Mouse (Mus musculus) neural tube, embryonic 13.5 days (tissue): ENCODE results near the gene Ccdc62. TPM values are rescaled to one million over a fixed set of nuclear protein-coding genes. Genes with fewer than 3 reads are reported as not detected.

Source experiments
- ATAC-seq: fragments of 200-750 bp; cut with Nextera tagmentation; 2 replicates; pipeline ENCODE4 v1.8.0; 2017; ENCODE audit warnings: low read depth, mild to moderate bottlenecking, moderate TSS enrichment, moderate library complexity
- H3K27ac ChIP-seq: fragments of 300-500 bp; sonication (generic); replicated peaks from 2 replicates; pipeline ENCODE4 v1.5.1; 2015; ENCODE audit warnings: moderate library complexity, mild to moderate bottlenecking, inconsistent platforms
- H3K27me3 ChIP-seq: fragments of 300-500 bp; sonication (generic); 2 replicates; pipeline ENCODE4 v1.6.1; 2015; ENCODE audit warnings: mild to moderate bottlenecking, inconsistent platforms
- H3K36me3 ChIP-seq: fragments of 300-500 bp; sonication (generic); 2 replicates; pipeline ENCODE4 v1.6.1; 2015; ENCODE audit warnings: mild to moderate bottlenecking, inconsistent platforms
- H3K4me1 ChIP-seq: fragments of 300-500 bp; sonication (generic); replicated peaks from 2 replicates; pipeline ENCODE4 v1.6.1; 2015; ENCODE audit warnings: inconsistent platforms
- H3K4me2 ChIP-seq: fragments of 300-500 bp; sonication (generic); 2 replicates; pipeline ENCODE4 v1.6.1; 2015; ENCODE audit warnings: inconsistent platforms, mild to moderate bottlenecking, moderate library complexity
- H3K4me3 ChIP-seq: fragments of 300-500 bp; sonication (generic); 2 replicates; pipeline ENCODE4 v1.5.1; 2015; ENCODE audit warnings: mild to moderate bottlenecking, inconsistent platforms
- H3K9ac ChIP-seq: fragments of 300-500 bp; sonication (generic); 2 replicates; pipeline ENCODE4 v1.6.1; 2015; ENCODE audit warnings: moderate library complexity, mild to moderate bottlenecking, inconsistent platforms
- H3K9me3 ChIP-seq: fragments of 300-500 bp; sonication (generic); 2 replicates; pipeline ENCODE4 v1.6.1; 2016; ENCODE audit warnings: inconsistent platforms
- WGBS: fragments of 180-500 bp; shearing (Covaris S2); methylation state at CpG from one replicate; pipeline ENCODE4 v1.1.7; 2015; 5-methylcytosine and 5-hydroxymethylcytosine counted together
- polyA plus RNA-seq: library from polyadenylated mRNA; unstranded; fragments of >200 nt; fragmentation: Nextera tagmentation; extraction: Ambion mirVana; gene quantifications from 2 replicates; pipeline ENCODE4 v1.2.1, GENCODE M21; 2015

The Ccdc62 gene
- polyA plus RNA-seq, 1 experiment from 2014 or later, result 6.9 TPM

- Histone ChIP-seq H3K4me1 (peaks cover 29% of the 10 kb centered on the region), H3K4me2 (no peak overlapping the region), H3K9ac (no peak overlapping the region), H3K36me3 (no peaks in the 10 kb centered on the region), H3K9me3 (no peaks in the 10 kb centered on the region), H3K4me3 (no peak overlapping the region), H3K27ac (no peak overlapping the region), H3K27me3 (peaks cover 55% of the 10 kb centered on the region)
- 74% methylated on average over 9 of the region's 9 CpGs for WGBS
- no peak for ATAC-seq
Observed at GRCm38 (mm10) chr5:123985434-123985833, 55.0 kb downstream of the Ccdc62 start.

GRCm38 (mm10) chr5:123986925-123987324 lies 56.4 kb downstream of the Ccdc62 start:
- peaks cover 38% of the 10 kb centered on the region for H3K4me1 ChIP-seq
- H3K4me3 ChIP-seq, result no peak overlapping the region
- no peaks in the 10 kb centered on the region for H3K9me3 ChIP-seq
- no peak overlapping the region for H3K9ac ChIP-seq
- H3K36me3 ChIP-seq, result no peaks in the 10 kb centered on the region
- no peak for ATAC-seq
- 97% methylated on average over 2 of the region's 2 CpGs for WGBS
- H3K27ac ChIP-seq, result no peak overlapping the region
- H3K27me3 ChIP-seq, result peaks cover 67% of the 10 kb centered on the region
- H3K4me2 ChIP-seq, result no peak overlapping the region

DNA sequence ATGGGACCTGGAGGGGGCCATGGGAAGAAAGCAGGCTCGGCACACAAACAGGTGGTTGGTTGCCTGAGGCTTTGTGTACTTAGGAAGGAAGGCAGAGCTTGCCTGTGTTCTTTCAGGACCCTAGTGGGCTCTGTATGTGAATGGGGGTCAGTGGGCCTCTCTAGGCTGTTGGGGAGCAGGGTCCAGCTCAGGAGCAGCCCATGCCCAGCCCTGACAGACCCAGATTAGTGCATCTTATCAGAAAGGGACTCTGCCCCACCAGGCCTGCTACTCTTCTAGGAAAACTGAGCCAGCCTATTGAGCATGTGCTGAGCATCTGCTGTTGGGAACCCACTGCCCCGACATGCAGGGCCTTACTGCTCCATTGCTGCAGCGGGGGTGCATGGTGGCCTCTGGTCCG lies 57.0 kb downstream of the Ccdc62 start:
- no peak overlapping the region for H3K27ac ChIP-seq
- WGBS, result 71% methylated on average over 4 of the region's 4 CpGs
- ATAC-seq, result no peak
- H3K4me2 ChIP-seq, result no peak overlapping the region
- H3K9ac ChIP-seq, result no peak overlapping the region
- H3K9me3 ChIP-seq, result no peaks in the 10 kb centered on the region
- H3K36me3 ChIP-seq, result no peaks in the 10 kb centered on the region
- no peak overlapping the region for H3K4me3 ChIP-seq
- H3K27me3 ChIP-seq, result peaks cover 72% of the 10 kb centered on the region
- peaks cover 44% of the 10 kb centered on the region for H3K4me1 ChIP-seq

DNA sequence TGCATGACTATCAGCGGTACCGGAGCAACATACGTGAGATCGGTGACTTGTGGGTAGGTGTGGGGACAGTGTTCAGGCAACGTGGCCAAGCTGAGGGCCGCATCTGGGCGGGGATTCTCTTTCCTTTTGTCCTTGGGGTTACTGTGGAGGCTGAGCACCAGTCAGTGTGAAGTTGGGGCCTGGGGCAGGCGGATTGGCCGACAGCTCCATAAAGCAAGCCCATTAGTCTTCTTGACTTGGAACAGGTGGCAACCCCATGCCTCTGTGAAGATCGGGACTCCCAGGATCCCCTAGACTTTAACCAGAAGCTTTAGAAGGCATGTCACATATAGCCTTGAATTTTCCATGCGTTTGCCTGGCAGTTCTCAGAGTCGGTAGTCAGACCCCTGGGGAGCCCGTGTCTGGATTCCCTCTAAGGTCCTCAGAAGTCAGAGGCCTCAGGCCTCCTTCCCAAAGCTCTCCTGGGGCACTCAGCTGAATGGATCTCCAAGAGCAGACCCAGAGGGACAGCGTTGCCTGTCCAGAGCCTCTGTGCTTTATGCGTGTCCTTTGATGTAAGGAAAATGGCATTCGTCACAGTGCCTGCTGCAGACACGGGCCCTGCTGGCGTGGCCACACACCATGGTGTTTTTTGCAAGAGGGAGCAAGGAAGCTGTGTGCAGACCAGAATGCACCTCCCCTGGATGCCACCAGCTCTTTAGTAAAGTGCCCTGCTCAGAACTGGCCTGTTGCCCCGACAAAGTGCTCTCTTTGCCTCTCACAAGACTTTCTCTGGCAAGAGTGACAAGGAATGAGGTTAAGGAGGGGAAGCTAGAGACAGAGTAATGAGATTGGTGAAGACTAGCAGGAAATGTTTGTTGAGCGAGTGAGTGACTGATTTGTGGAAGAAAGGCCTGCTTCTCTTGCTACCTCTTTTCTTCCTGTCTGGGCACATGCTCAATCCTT lies 59.7 kb downstream of the Ccdc62 start:
- H3K9ac ChIP-seq, result 0 out of 2 replicates have a peak overlapping the region, but pooled peaks have one; percentile 6
- no peak overlapping the region for H3K4me2 ChIP-seq
- no peak overlapping the region for H3K27ac ChIP-seq
- H3K36me3 ChIP-seq, result no peaks in the 10 kb centered on the region
- 35% methylated on average over 20 of the region's 20 CpGs for WGBS
- H3K27me3 ChIP-seq, result peaks cover 56% of the 10 kb centered on the region
- peak; percentile 47 for ATAC-seq
- H3K9me3 ChIP-seq, result no peaks in the 10 kb centered on the region
- peaks cover 58% of the 10 kb centered on the region for H3K4me1 ChIP-seq
- H3K4me3 ChIP-seq, result no peak overlapping the region

DNA sequence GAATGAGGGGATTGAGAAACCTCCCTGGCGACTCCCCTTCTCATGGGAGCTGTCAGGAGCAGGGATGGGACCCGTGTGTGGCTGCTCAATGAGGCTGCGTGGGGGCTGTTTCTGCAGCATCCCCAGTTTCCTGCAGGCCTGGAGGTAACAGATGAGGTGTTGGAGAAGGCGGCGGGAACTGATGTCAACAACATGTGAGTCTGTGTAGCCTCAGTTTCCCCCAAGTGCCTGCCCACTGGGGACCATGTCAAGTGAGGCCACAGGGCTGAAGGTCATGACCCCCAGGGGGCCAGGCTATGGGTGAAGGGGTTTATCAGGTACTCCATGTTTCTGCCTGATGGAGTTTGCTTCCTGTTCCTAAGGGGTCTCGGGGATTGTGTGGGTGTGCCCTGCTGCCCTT lies 60.8 kb downstream of the Ccdc62 start:
- Histone ChIP-seq H3K4me1 (peaks cover 58% of the 10 kb centered on the region), H3K36me3 (no peaks in the 10 kb centered on the region), H3K27me3 (peaks cover 46% of the 10 kb centered on the region), H3K27ac (no peak overlapping the region), H3K9me3 (no peaks in the 10 kb centered on the region), H3K9ac (0 out of 2 replicates have a peak overlapping the region, but pooled peaks have one; percentile 14), H3K4me2 (no peak overlapping the region), H3K4me3 (no peak overlapping the region)
- ATAC-seq, result no peak
- 80% methylated on average over 6 of the region's 6 CpGs for WGBS

DNA sequence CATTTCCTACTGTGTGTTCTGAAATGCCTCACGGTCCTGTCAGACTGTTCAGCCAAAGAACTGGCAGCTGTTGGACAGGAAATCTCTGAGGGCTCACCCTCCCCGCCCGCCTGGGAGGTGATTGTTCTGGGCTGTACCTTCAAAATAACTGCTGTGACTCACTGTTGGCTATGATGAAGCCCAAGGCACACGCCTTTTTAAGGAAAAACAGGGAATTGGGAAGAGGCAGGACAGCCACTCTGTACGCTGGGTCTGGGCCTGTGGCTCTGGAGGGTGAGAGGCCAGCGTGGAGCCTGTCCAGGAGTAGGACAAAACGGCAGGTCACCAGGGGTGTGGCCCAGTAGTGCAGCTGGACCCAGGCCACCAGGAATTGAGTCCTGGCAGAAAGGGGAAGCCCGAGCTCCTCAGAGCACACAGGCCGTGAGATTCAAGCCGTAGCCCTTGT lies 61.7 kb downstream of the Ccdc62 start:
- H3K27ac ChIP-seq, result peak overlapping the region; percentile 81; the same call in 1 of the 2 replicates
- ATAC-seq, result no peak
- H3K27me3 ChIP-seq, result peaks cover 38% of the 10 kb centered on the region
- H3K4me3 ChIP-seq, result no peak overlapping the region
- no peak overlapping the region for H3K9ac ChIP-seq
- 0 out of 2 replicates have a peak, but pooled peaks cover under 1% of the 10 kb centered on the region for H3K36me3 ChIP-seq
- WGBS, result 77% methylated on average over 10 of the region's 10 CpGs
- no peaks in the 10 kb centered on the region for H3K9me3 ChIP-seq
- peaks cover 61% of the 10 kb centered on the region for H3K4me1 ChIP-seq
- H3K4me2 ChIP-seq, result no peak overlapping the region

GRCm38 (mm10) chr5:123992794-123993193 lies 62.3 kb downstream of the Ccdc62 start:
- H3K27me3 ChIP-seq, result peaks cover 32% of the 10 kb centered on the region
- H3K27ac ChIP-seq, result peak overlapping the region; percentile 81
- H3K9me3 ChIP-seq, result no peaks in the 10 kb centered on the region
- H3K36me3 ChIP-seq, result 0 out of 2 replicates have a peak, but pooled peaks cover 6% of the 10 kb centered on the region
- 31% methylated on average over 5 of the region's 5 CpGs for WGBS
- H3K4me2 ChIP-seq, result no peak overlapping the region
- no peak overlapping the region for H3K9ac ChIP-seq
- ATAC-seq, result peak; percentile 40; the same call in 1 of the 2 replicates
- H3K4me1 ChIP-seq, result peaks cover 61% of the 10 kb centered on the region
- H3K4me3 ChIP-seq, result no peak overlapping the region

DNA sequence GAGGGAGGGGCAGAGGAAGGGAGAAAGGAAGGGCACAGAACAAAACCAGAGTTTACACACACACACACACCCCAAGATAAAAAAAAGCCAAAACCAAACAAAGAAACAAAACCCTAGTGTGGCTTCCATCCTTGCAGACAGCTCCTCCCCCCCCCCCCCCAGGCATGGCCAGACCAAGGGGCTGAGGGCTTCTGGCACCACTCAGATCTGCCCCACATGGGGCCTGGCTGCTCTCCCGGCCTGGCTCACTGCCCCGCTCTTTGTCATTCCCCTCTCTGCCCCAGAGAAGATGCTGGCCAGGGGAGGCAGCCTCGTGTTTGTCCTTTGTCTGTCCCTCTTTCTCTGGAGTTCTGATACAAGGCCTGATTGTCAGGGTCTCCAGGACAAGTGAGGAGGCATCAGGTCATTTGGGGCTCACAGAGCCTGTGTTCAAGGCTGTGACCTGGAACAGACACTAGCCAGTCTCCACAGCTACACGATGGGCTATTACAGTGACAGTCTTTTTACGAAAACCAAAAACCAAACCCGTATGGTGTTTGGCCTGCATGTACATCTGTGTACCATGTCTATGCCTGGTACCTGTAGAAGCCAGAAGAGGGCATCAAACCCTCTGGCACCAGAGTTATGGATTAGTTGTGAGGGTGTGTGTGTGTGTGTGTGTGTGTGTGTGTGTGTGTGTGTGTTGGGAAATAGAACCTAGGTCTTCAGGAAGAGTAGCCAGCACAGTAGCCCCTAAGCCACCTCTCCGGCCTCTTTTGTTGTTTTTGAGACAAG lies 63.0 kb downstream of the Ccdc62 start:
- Histone ChIP-seq H3K9ac (no peak overlapping the region), H3K4me2 (no peak overlapping the region), H3K27me3 (peaks cover 26% of the 10 kb centered on the region), H3K36me3 (0 out of 2 replicates have a peak, but pooled peaks cover 6% of the 10 kb centered on the region), H3K9me3 (no peaks in the 10 kb centered on the region), H3K4me1 (peaks cover 62% of the 10 kb centered on the region), H3K27ac (peak overlapping the region; percentile 81), H3K4me3 (no peak overlapping the region)
- WGBS, result 50% methylated on average over 7 of the region's 7 CpGs
- ATAC-seq, result peak; percentile 82

GRCm38 (mm10) chr5:123994468-123994867 lies 64.0 kb downstream of the Ccdc62 start:
- H3K9ac ChIP-seq, result no peak overlapping the region
- peaks cover 55% of the 10 kb centered on the region for H3K4me1 ChIP-seq
- WGBS, result 89% methylated on average over 7 of the region's 7 CpGs
- H3K9me3 ChIP-seq, result no peaks in the 10 kb centered on the region
- 0 out of 2 replicates have a peak, but pooled peaks cover 6% of the 10 kb centered on the region for H3K36me3 ChIP-seq
- H3K4me2 ChIP-seq, result no peak overlapping the region
- no peak overlapping the region for H3K27ac ChIP-seq
- H3K4me3 ChIP-seq, result no peak overlapping the region
- no peak for ATAC-seq
- peaks cover 17% of the 10 kb centered on the region; the same call in 1 of the 2 replicates for H3K27me3 ChIP-seq

GRCm38 (mm10) chr5:123995388-123995787 lies 64.9 kb downstream of the Ccdc62 start:
- H3K9me3 ChIP-seq, result no peaks in the 10 kb centered on the region
- H3K4me3 ChIP-seq, result no peak overlapping the region
- no peak overlapping the region for H3K27ac ChIP-seq
- 81% methylated on average over 6 of the region's 6 CpGs for WGBS
- H3K36me3 ChIP-seq, result 0 out of 2 replicates have a peak, but pooled peaks cover 6% of the 10 kb centered on the region
- H3K4me2 ChIP-seq, result no peak overlapping the region
- H3K4me1 ChIP-seq, result peaks cover 46% of the 10 kb centered on the region
- H3K9ac ChIP-seq, result no peak overlapping the region
- ATAC-seq, result no peak
- peaks cover 17% of the 10 kb centered on the region; the same call in 1 of the 2 replicates for H3K27me3 ChIP-seq

DNA sequence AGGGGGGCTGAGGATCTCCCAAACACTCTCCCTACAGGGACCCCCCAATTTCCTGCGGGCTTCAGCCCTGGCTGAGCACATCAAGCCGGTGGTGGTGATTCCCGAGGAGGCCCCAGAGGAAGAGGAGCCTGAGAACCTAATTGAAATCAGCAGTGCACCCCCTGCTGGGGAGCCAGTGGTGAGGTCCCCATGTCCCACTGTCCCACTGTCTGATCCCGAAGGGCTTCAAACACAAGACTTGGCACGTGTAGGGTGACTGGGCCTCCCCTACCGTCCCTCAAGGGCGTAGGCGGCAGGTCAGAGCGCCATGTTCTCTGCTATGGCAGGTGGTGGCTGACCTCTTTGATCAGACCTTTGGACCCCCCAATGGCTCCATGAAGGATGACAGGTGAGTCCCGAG lies 65.7 kb downstream of the Ccdc62 start:
- no peak for ATAC-seq
- no peak overlapping the region for H3K9ac ChIP-seq
- H3K36me3 ChIP-seq, result 0 out of 2 replicates have a peak, but pooled peaks cover 7% of the 10 kb centered on the region
- WGBS, result 87% methylated on average over 10 of the region's 10 CpGs
- no peak overlapping the region for H3K4me2 ChIP-seq
- peaks cover 41% of the 10 kb centered on the region for H3K4me1 ChIP-seq
- H3K27ac ChIP-seq, result no peak overlapping the region
- H3K27me3 ChIP-seq, result peaks cover 12% of the 10 kb centered on the region; the same call in 1 of the 2 replicates
- no peak overlapping the region for H3K4me3 ChIP-seq
- H3K9me3 ChIP-seq, result no peaks in the 10 kb centered on the region

DNA sequence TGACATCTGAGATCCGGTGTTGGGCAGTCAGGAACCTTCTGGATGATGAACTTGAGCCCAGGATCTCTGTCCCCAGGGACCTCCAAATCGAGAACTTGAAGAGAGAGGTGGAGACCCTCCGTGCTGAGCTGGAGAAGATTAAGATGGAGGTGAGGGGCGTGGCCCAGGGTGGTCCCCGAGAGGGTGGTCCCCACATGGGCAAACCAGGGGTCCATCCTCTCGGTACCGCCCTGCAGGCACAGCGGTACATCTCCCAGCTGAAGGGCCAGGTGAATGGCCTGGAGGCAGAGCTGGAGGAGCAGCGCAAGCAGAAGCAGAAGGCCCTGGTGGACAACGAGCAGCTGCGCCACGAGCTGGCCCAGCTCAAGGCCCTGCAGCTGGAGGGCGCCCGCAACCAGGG lies 66.2 kb downstream of the Ccdc62 start:
- peaks cover 39% of the 10 kb centered on the region for H3K4me1 ChIP-seq
- H3K27ac ChIP-seq, result no peak overlapping the region
- H3K36me3 ChIP-seq, result 0 out of 2 replicates have a peak, but pooled peaks cover 9% of the 10 kb centered on the region
- no peak overlapping the region for H3K4me2 ChIP-seq
- H3K27me3 ChIP-seq, result peaks cover 7% of the 10 kb centered on the region; the same call in 1 of the 2 replicates
- H3K9ac ChIP-seq, result no peak overlapping the region
- no peak for ATAC-seq
- no peak overlapping the region for H3K4me3 ChIP-seq
- H3K9me3 ChIP-seq, result no peaks in the 10 kb centered on the region
- 89% methylated on average over 14 of the region's 14 CpGs for WGBS
